Mouse (Mus musculus) adrenal gland, postnatal 25 days (tissue): ENCODE measurements around the gene Tnnt1. TPM values are rescaled to one million over a fixed set of nuclear protein-coding genes. Genes with fewer than 3 reads are reported as not detected.

Experiments
- DNase-seq: peaks from one replicate; pipeline ENCODE4 v3.0.0; 2021; ENCODE audit warnings: mixed read lengths
- total RNA-seq: library from RNA; stranded (reverse); gene quantifications from 2 replicates; pipeline ENCODE4 v1.2.3, GENCODE M21; 2021

The Tnnt1 gene
- total RNA-seq, 1 experiment from 2014 or later, result 0.94 TPM

DNA sequence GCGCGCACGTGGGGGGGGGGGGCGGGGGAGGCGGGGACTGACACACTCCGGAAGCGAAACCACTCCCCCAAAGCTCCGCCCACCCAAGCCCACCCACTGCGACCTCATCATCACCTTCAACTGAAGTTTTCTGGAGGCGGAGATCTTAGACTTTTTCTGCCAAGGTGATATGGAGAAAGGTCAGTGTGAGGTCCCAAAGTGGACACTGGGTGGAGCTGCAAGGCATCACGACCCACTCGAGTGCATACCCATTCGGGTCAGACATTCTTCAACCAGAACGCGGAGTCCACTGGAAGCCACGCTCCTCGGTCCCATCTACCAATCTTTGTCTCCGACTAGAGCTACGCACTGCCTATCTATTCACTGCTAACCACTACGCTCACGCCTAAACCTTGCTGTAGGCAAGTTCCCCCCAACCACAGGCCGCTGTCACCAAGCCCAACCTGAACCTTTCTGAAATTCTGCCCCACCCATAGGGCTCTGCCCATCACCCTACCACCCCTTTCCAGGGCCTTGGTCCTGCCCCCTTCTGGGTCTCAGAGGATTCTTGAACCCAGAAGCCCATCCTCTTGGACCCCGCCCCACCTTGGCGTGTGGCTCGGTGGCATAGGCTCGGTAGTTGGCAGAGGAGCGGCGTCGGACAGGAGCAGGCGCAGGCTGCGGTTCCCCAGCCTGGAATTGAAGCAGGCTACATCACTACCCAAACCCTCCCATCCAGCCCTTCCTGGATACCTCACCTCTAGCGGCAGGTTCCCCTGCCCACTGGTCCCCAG is 5.2 kb upstream of the Tnnt1 start:
- DNase-seq, result no peak

DNA sequence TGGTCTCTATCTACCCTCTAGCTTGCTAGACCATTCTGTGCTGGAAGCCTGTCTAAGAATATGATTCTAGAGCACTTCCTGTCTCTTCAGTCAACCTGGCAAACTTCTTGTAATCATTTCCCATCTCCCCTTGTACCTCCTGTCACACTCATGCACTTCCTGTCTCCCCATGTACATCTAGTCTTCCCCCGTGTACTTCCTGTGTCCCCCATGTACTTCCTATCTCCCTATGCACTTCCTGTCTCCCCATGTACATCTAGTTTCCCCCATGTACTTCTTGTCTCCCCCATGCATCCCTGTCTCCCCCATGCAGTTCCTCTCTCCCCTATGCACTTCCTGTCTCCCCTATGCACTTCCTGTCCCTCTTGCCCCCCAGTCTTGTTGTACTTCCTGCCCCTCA is 2.3 kb upstream of the Tnnt1 start:
- DNase-seq, result no peak

DNA sequence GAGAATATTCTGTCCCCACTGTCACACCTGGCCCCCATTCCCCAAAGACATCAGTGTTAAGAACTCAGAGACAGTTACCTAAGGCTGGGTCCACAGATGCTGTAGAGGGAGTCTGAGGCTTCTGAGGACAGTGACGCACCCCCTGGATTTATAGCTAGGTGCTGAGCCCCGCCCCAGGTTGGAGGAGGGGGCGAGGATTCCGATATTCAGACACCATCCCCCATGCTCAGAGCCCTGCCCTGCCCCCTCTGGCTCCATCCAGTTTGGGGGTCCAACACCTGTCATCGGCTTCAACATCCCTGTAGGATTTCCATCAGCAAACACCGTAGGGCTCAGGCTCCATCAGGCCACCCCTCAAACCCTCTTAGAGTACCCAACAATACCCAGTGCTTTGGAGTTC is 329 bp downstream of the Tnnt1 start:
- no peak for DNase-seq

GRCm38 (mm10) chr7:4513829-4514712 is 2.1 kb downstream of the Tnnt1 start:
- DNase-seq, result no peak

- peak; percentile 41 for DNase-seq
Observed at GRCm38 (mm10) chr7:4513236-4513635, 2.9 kb downstream of the Tnnt1 start.

DNA sequence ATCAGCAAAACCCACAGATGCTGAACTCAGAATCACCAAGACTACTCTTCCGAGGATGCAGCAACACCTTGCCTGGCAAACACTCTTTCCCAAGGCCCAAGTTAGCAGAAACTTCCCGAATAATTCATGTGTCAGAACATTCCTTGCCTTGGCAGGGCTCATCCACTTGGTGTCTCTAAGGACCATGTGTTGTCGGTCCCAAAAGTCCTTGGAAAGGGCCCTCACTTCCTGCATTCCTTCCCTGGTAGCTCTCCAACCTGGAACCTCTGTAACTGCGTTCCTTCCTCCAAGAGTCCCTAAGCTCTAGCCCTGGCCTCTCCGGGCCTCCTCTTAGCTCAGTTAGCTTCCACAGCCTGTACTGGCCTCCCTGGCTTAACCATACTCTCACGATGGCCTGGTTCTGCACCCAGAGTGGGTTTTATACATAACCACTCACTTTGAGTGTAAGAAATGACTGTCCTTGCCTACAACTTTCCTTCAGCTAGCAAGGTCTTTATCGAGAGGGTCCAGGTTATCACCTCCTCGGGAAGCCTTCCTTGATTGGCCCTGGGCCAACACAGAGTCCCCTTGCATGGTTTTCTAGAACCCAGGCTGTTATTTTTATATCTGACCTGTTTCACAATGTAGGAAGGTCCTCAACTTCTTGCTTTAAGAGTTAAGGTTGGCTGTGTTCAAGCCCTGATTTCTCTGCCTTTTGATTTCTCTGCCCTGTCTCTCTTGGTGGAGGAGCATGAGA is 4.5 kb downstream of the Tnnt1 start:
- no peak for DNase-seq

- peak; percentile 68 for DNase-seq
Observed at GRCm38 (mm10) chr7:4509863-4510608, 6.1 kb downstream of the Tnnt1 start.

DNA sequence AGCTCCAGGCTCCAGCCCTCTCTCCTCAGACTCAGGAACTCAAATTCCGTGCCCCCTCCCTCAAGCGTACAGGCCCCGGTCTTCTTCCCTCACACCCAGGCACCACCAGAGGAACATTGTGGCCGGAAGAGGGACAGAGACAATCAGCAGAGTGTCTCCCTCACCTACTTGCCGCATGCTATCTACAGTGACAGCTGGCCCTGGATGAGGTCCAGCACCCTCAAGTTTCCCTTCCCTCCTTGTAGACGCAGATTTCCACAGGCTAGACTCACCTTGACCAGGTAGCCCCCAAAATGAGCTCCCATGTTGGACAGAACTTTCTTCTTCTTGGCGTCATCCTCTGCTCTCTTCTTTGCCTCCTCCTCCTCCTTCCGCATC is 7.5 kb downstream of the Tnnt1 start:
- DNase-seq, result no peak

DNA sequence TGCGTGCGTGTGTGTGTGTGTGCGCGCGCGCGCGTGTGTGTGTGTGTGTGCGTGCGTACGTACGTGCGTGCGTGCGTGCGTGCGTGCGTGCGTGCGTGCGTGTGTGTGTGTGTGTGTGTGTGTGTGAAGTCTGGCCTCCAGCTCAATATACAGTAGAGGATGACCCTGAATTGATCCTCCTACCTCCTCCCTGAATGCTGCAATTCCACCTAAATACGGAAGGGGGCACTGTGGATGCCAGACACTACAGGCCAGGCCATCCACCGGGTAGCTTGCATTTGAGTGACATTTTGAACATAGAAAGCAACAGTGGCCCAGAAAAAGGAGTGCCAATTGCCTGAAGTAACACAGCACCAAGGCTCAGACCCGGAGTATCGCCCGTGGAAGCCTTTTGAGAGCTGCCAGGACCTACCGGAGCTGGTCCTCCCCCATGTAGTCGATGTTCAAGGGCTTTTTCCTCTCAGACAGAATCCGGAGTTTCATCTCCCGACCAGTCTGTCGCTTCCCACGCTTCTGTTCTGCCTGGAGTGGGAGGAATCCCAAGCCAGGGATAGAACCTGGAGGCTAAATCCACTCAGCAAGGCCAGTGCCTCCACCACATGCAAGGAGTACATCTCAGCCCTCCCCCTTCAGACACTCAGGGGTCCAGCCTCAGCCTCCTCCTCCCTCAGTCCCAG is 8.0 kb downstream of the Tnnt1 start:
- no peak for DNase-seq

DNA sequence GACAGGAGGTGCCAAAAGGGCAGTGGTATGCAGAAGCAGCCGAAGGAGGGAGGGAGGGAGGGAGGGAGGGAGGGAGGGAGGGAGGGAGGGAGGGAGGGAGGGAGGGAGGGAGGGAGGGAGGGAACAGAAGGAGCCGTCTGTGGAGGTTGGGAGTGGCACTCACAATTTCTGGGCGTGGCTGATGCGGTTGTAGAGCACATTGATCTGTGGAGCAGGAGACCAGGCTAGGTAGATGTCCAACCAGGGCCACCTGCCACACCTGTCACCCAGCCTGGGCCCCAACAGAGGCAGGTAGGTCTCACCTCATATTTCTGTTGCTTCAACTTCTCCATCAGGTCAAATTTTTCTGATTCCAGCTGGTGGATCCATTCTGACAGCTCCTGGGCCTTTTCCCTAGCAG is 9.0 kb downstream of the Tnnt1 start:
- DNase-seq, result no peak

DNA sequence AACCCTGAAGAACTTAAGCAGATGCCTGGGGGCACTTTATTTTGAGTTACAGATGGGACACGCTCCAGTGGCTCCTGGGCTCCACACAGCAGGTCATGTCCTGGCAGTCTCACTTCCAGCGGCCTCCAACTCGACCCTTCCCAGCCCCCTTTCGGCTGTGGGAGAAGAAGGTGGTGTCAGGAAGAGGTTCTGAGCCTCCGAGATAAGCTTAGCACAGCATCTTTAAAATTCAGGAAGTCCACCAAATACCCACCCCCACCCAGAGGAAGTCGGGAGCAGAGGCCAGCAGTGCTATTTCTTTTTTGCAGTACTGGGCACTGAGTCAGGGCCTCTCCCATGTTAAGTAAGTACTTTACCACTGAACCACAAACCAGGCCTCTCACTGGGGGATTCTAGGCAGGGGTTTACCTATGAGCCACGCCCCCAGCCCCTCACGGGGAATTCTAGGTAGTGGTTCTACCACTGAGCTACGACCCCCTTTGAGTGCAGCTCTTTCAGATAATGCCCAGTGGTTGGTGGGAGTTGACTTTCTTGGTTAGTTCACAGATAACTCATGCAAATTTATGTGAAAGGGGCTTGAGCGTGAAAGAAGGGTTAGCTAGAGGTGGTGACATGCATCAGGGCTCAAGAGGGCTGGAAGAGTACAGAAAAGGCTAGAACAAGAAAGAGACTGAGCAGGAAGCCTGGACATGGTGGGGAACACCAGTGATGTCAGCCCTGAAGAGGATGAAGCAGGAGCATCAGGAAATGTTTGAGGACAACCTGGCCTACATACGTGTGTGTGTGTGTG is 11.3 kb downstream of the Tnnt1 start:
- DNase-seq, result no peak

DNA sequence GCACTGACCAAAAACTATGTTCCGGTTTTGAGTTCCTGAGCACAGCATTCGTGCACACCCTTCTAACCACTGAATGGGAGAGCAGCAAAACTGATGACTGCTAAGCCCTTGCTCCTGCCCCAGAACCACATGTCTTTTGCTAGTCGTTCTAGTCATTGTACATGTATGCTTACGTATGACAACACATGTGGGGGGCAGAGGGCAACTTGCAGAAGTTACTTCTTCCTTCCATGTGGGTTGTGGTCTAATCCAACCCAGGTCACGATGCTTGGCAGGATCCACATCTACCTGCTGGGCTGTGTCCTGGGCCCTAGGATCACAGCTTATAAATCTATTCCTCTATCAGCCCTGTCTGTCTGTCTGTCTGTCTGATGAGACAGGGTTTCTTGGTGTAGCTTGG is 12.3 kb downstream of the Tnnt1 start:
- no peak for DNase-seq

DNA sequence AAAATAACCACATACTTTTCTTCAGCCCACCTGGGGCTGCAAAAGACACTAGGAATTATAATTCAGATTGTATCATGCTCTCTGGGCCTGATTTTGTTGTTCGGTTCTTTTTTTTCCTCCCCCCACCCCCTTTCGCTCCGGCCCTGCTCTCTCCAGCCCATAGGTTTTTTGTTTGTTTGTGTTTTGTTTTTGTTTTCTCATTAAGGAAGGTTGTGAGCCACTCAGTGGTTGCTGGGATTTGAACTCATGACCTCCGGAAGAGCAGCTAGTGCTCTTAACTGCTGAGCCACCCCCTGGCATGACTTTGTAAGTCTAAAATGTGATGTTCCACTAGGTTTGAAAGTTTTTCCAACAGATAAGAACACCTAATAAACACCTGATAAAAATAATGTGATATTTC is 13.1 kb downstream of the Tnnt1 start:
- DNase-seq, result no peak

DNA sequence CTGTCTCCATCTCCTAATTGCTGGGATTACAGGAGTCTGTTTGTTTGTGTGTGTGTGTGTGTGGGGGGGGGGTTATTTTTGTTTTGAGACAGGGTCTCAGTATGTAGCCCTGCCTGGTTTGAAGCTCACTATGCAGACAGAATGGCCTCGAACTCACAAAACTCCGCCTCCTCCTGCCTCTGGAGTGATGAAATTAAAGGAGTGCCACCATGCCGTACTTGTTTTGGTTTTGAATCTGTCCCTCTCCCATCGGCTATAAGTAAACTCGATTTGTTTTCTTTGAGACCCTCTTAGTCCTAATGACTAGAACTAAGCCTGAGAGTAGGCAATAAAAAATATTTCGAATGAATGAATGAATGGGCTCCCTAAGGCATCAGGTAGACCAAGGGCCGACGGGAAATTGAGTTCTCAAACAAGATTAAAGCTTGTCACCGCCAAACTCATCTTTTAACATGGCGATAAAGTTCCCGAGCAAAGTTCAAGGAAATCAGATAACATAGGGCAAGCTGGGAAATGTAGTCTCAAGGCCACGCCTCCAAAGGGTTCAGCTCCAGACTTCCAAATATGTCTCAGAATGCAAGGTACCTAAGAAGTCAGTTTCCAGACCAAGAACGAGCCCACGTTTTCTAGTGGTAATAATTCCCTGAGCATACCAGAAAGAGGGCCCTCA is 13.6 kb downstream of the Tnnt1 start:
- DNase-seq, result no peak

DNA sequence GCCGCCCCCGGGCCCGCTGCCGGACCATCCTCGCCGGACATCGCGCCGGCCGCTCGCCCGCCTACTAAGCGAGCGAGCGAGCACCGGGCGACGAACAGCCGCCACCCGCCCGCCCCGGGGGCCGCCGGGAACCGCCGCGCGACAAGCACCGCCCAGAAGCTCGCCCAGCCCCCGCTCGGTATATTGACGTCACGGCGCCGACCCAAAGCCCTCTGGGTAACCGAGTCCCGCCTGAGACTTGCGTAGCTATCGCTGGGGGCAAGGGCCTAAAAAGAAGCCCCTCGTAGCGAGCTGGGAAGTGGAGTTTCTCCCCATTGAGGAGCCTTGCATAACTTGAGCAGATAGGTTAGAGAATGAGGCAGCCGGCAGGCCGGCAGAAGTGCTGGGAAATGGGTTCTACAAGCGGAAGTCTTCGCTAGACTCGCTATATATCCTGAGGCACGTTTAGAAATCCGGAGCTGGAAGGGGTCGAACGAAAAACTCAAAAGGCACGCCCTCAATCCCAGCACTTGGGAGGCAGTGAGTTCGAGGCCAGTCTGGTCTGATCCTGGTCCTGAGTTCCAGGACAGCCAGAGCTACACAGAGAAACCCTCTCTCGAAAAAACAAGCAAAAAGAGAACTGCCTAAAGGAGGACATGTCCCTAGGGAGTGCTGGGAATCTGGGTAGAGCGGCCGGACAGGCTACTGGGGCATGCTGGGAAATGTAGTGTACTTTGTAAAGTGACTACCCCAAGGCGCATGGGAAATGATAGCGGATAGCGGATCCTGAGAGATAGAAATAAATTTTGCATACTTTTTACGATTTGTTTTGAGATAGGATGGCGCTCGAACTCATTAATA is 14.4 kb downstream of the Tnnt1 start, which contains the start of gene Ppp1r12c:
Gene Ppp1r12c, minus strand, starts transcription at position 123 of the 840 bp plus-strand sequence.
- DNase-seq, result peak; percentile 97

DNA sequence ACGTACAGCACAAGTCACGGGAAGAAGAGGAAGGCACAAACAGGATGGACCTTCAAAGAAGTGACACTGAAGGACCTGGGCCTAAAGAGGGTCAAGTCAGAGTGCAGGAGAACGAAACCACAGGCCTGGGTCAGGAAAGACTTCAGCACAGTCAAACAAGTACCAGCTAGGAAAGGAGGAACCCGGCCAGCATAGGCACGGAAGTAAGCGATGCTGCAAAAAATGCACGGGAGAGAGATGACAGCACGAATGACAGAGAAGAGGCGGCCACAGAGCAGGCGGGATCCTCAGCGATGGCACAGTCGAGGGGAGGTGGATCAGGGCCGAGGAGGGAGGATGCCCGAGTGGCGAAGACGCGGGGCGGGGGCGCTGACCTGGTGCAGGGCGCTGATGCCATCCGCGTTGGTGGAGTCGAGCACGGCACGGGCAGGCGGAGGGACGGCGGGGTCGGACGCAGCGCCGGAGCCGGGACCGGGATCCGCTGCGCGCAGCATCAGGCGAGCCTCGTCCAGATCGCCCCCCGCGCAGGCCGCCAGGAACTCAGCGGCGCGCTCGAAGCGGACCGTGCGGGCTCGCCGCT is 15.2 kb downstream of the Tnnt1 start:
- peak; percentile 61 for DNase-seq

GRCm38 (mm10) chr7:4499034-4499433 is 17.1 kb downstream of the Tnnt1 start:
- DNase-seq, result no peak

- peak; percentile 32 for DNase-seq
Observed at GRCm38 (mm10) chr7:4498251-4498650, 17.9 kb downstream of the Tnnt1 start.
